Mouse (Mus musculus) spleen, adult 2 months (tissue): Measurements from ENCODE around the gene Gas7.

ENCODE experiments used
- CTCF ChIP-seq: fragments of 200-500 bp; IDR thresholded peaks from 2 replicates; pipeline ENCODE4 v1.5.1; 2011; ENCODE audit warnings: mild to moderate bottlenecking, inconsistent platforms; ENCODE audit not compliant: insufficient read depth, insufficient read length, insufficient replicate concordance; ENCODE audit errors: extremely low read depth
- POLR2A ChIP-seq: fragments of 200-500 bp; IDR thresholded peaks from 2 replicates; pipeline ENCODE4 v1.6.1; 2011; ENCODE audit warnings: low read depth, low read length, inconsistent platforms

GRCm38 (mm10) chr11:67467132-67467531 is 11.9 kb downstream of the Gas7 start:
- TF ChIP-seq CTCF (no peak), POLR2A (no peak)
